Mouse (Mus musculus) E14TG2a.4 (cell line): ENCODE data around the gene Plb1.

ENCODE experiments used
- CTCF ChIP-seq: conservative IDR thresholded peaks from 2 replicates; pipeline ENCODE4 v1.5.1; 2014; ENCODE audit warnings: low read length
- NANOG ChIP-seq: IDR thresholded peaks from 2 replicates; pipeline ENCODE4 v1.6.1; 2014; ENCODE audit warnings: borderline replicate concordance, low read length, mixed read lengths

DNA sequence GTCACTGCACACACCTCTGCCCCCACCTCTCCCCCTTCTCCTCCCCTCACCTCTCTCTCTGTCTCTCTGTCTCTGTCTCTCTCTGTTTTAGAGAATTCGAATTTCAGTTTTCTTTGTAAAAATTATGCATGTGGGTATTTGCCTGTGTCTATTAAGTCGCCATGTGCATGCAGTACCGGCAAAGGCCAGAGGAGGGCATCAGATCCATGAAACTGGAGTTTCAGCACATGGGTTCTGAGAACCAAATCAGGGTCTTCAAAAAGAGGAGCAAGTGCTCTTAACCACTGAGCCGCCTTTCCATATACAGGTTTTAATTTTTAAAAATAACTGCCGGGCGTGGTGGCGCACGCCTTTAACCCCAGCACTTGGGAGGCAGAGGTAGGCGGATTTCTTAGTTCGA is 17.0 kb upstream of the Plb1 start:
- peak; percentile 90 for TF ChIP-seq CTCF
- TF ChIP-seq NANOG = no peak
